In the genomic region with DNA sequence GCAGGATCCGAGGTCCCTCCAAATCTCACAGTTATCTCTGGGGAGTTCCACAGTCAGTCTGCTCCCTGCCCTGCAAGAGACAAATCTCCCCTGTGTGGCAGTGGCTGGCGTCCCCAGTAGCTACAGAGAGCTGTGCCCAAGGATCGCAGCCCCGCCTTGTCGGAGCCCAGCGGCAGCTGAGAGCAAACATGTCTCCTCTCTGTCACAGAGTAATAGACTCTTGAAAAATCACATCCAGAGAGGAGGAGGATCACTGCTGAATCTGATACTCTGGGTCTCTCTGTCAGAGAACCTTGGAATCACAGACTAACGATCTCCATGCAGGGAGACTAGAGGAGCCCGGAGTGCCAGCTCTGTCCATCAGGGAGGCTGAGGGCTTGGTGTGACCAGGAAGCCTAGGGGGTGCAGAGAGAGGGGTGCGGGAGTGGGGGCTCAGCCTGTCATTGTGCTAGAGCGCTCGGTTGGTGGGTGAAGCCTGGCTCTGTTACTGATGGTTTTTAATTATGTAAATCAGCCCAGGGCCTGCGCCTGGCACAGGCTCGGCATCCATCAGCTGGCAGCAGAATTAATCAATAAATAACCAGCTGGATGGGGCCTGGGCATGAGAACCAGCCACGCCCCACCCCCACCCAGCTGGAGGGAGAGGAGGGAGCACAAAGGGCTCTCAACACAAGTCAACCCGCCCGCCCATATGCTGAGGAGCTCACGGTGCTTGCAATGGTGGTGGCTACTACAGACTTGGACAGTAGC, we compare ENCODE assay signal across 12 mouse cellular contexts. TPM values are rescaled to one million over a fixed set of nuclear protein-coding genes. Genes with fewer than 3 reads are reported as not detected.
DNase-seq lines count a peak whose midpoint lies in the region; ATAC-seq and TF ChIP-seq lines count a peak whose summit lies in the region.
"Had no signal": no experiment of that assay in that cellular context is flagged by ENCODE, and none has a peak within 500 bp of the region (broad histone marks: within the 10 kb centered on the region; RNA-seq: fewer than 3 reads in every experiment).

No protein-coding gene starts in this region.

- no peak for TF ChIP-seq POLR2A in cerebellum, adult 2 months (IDR thresholded peaks at IDR 0.05; ENCODE audit: borderline replicate concordance, insufficient read depth, low read length)

- peak; percentile 92 for ATAC-seq in forebrain, embryonic 16.5 days
- ATAC-seq in kidney, embryonic 14.5 days (ENCODE audit: low FRiP score, low TSS enrichment), result peak; percentile 33; the same call in 1 of the 2 replicates
- ATAC-seq in midbrain, embryonic 16.5 days, result peak; percentile 73
- ATAC-seq: Patski had no signal

- no peaks in the 10 kb centered on the region for H3K27me3 ChIP-seq in cerebellum, adult 2 months (ENCODE audit: control insufficient read depth, insufficient read depth, low read length)
- no peaks in the 10 kb centered on the region for H3K27me3 ChIP-seq in forebrain, embryonic 16.5 days (replicated peaks; ENCODE audit: control insufficient read depth, insufficient read depth, low read length)
- H3K27me3 ChIP-seq in kidney, embryonic 14.5 days (ENCODE audit: control insufficient read depth, insufficient read depth, low read length), result no peaks in the 10 kb centered on the region
- H3K27me3 ChIP-seq in midbrain, embryonic 16.5 days (ENCODE audit: control insufficient read depth, insufficient read depth, low read depth, low read length), result no peaks in the 10 kb centered on the region

- peak overlapping the region; percentile 38 for H3K9ac ChIP-seq in forebrain, embryonic 16.5 days (replicated peaks; ENCODE audit: low read depth, low read length)
- H3K9ac ChIP-seq in kidney, embryonic 14.5 days (ENCODE audit: low read depth, low read length), result no peak overlapping the region
- peak overlapping the region; percentile 36; the same call in 1 of the 2 replicates for H3K9ac ChIP-seq in midbrain, embryonic 16.5 days (ENCODE audit: low read depth, low read length)
- H3K9ac ChIP-seq: limb, embryonic 12.5 days had no signal

- H3K27ac ChIP-seq in cerebellum, adult 2 months (ENCODE audit: insufficient read depth, low read length), result no peak overlapping the region
- H3K27ac ChIP-seq in forebrain, embryonic 16.5 days (ENCODE audit: low read length), result peak overlapping the region; percentile 96
- H3K27ac ChIP-seq in kidney, embryonic 14.5 days (ENCODE audit: low read depth, low read length), result no peak overlapping the region
- peak overlapping the region; percentile 78 for H3K27ac ChIP-seq in midbrain, embryonic 16.5 days (ENCODE audit: low read length)
- H3K27ac ChIP-seq: limb, embryonic 12.5 days had no signal

- no peak for TF ChIP-seq CTCF in cerebellum, adult 2 months (IDR thresholded peaks at IDR 0.05; ENCODE audit: borderline replicate concordance, insufficient read depth, low read depth, low read length)

- H3K9me3 ChIP-seq in forebrain, embryonic 16.5 days (ENCODE audit: control insufficient read depth, low read length), result no peaks in the 10 kb centered on the region
- no peaks in the 10 kb centered on the region for H3K9me3 ChIP-seq in kidney, embryonic 14.5 days (ENCODE audit: control insufficient read depth, low read length)
- H3K9me3 ChIP-seq in midbrain, embryonic 16.5 days (replicated peaks; ENCODE audit: control insufficient read depth, low read length, poor library complexity, severe bottlenecking), result no peaks in the 10 kb centered on the region
- H3K9me3 ChIP-seq: limb, embryonic 12.5 days had no signal

- no peaks in the 10 kb centered on the region for H3K4me1 ChIP-seq in cerebellum, adult 2 months (ENCODE audit: control insufficient read depth, insufficient read depth, low read length)
- H3K4me1 ChIP-seq in forebrain, embryonic 16.5 days (replicated peaks; ENCODE audit: control insufficient read depth, insufficient read depth, low read length), result peaks cover 33% of the 10 kb centered on the region
- peaks cover 17% of the 10 kb centered on the region for H3K4me1 ChIP-seq in kidney, embryonic 14.5 days (ENCODE audit: control insufficient read depth, insufficient read depth, low read length)
- H3K4me1 ChIP-seq in midbrain, embryonic 16.5 days (ENCODE audit: control insufficient read depth, insufficient read depth, low read length), result peaks cover 14% of the 10 kb centered on the region; the same call in 1 of the 2 replicates
- H3K4me1 ChIP-seq: limb, embryonic 12.5 days had no signal

- no peaks in the 10 kb centered on the region for H3K36me3 ChIP-seq in forebrain, embryonic 16.5 days (ENCODE audit: control insufficient read depth, insufficient read depth)
- H3K36me3 ChIP-seq in kidney, embryonic 14.5 days (ENCODE audit: control insufficient read depth, insufficient read depth, low read length), result no peaks in the 10 kb centered on the region
- H3K36me3 ChIP-seq in midbrain, embryonic 16.5 days (ENCODE audit: control insufficient read depth, insufficient read depth, low read length), result no peaks in the 10 kb centered on the region
- H3K36me3 ChIP-seq: limb, embryonic 12.5 days had no signal

- H3K4me2 ChIP-seq in forebrain, embryonic 16.5 days (ENCODE audit: low read length), result peak overlapping the region; percentile 25
- H3K4me2 ChIP-seq in kidney, embryonic 14.5 days (replicated peaks; ENCODE audit: low read depth, low read length), result no peak overlapping the region
- peak overlapping the region; percentile 20; the same call in 1 of the 2 replicates for H3K4me2 ChIP-seq in midbrain, embryonic 16.5 days (ENCODE audit: low read length)
- H3K4me2 ChIP-seq: limb, embryonic 12.5 days had no signal

- peak; percentile 40 to 69 for DNase-seq in cerebellum, postnatal 14 days
- no peak for DNase-seq in cerebellum, adult 2 months
- DNase-seq in urinary bladder, postnatal 25 days (ENCODE audit: low spot score), result no peak
- no peak for DNase-seq in urinary bladder, postnatal 4 days (ENCODE audit: low spot score in 2 of 2)
- DNase-seq in lung, postnatal 25 days (ENCODE audit: low spot score), result no peak
- DNase-seq: heart, postnatal 14 days; lung, postnatal 4 days had no signal

- no peak overlapping the region for H3K4me3 ChIP-seq in cerebellum, adult 2 months (replicated peaks; ENCODE audit: insufficient read depth, low read depth, low read length)
- no peak overlapping the region for H3K4me3 ChIP-seq in forebrain, embryonic 16.5 days (replicated peaks; ENCODE audit: low read length)
- no peak overlapping the region for H3K4me3 ChIP-seq in kidney, embryonic 14.5 days (ENCODE audit: low read length)
- no peak overlapping the region for H3K4me3 ChIP-seq in midbrain, embryonic 16.5 days (ENCODE audit: low read depth, low read length)
- H3K4me3 ChIP-seq: limb, embryonic 12.5 days had no signal

- 28% methylated on average over 17 of the region's 17 CpGs for WGBS in cerebellum, adult 2 months
- WGBS in forebrain, embryonic 16.5 days, result 8% methylated on average over 17 of the region's 17 CpGs
- 24% methylated on average over 17 of the region's 17 CpGs for WGBS in kidney, embryonic 14.5 days
- WGBS in midbrain, embryonic 16.5 days, result 19% methylated on average over 17 of the region's 17 CpGs

RNA-seq across cellular contexts. Expression of a gene that starts 17.0 kb away (rescaled TPM):
- 18.0 and 20.6 TPM in 2 replicates for polyA plus RNA-seq in cerebellum, adult 2 months (2012; rRNA removed)
- polyA plus RNA-seq in forebrain, embryonic 16.5 days (2015; fragmentation: Nextera tagmentation; extraction: Ambion mirVana), result 6.4 and 8.2 TPM in 2 replicates
- polyA plus RNA-seq in kidney, embryonic 14.5 days (2014; fragmentation: Nextera tagmentation; extraction: Ambion mirVana), result 0.03 TPM in 2 replicates
- polyA plus RNA-seq in midbrain, embryonic 16.5 days (2015; fragmentation: Nextera tagmentation; extraction: Ambion mirVana), result 9.6 and 12.6 TPM in 2 replicates

RNA-seq across cellular contexts. Expression of a gene that starts 37.7 kb away (rescaled TPM):
- polyA plus RNA-seq in cerebellum, adult 2 months (2012; rRNA removed), result 3.8 and 4.4 TPM in 2 replicates
- 58.1 and 67.0 TPM in 2 replicates for polyA plus RNA-seq in forebrain, embryonic 16.5 days (2015; fragmentation: Nextera tagmentation; extraction: Ambion mirVana)
- polyA plus RNA-seq in kidney, embryonic 14.5 days (2014; fragmentation: Nextera tagmentation; extraction: Ambion mirVana), result 12.4 and 15.4 TPM in 2 replicates
- polyA plus RNA-seq in midbrain, embryonic 16.5 days (2015; fragmentation: Nextera tagmentation; extraction: Ambion mirVana), result 13.5 and 19.7 TPM in 2 replicates
- polyA plus RNA-seq: Patski had no signal

Comparison
In these comparisons a context has a peak if more than half of its experiments do, and no peak if none do; other contexts are left out.
1. DNase-seq: peak in cerebellum, postnatal 14 days (2 of 2); none in cerebellum, adult 2 months (0 of 2), urinary bladder, postnatal 25 days (single experiment), urinary bladder, postnatal 4 days (0 of 2) and lung, postnatal 25 days (single experiment).
2. H3K27ac ChIP-seq: peak in forebrain, embryonic 16.5 days (single experiment) and midbrain, embryonic 16.5 days (single experiment); none in cerebellum, adult 2 months (single experiment) and kidney, embryonic 14.5 days (single experiment).
3. ATAC-seq: peak in every context shown above with its lines; median percentile 92 in forebrain, embryonic 16.5 days; 73 in midbrain, embryonic 16.5 days; 33 in kidney, embryonic 14.5 days.